Mouse (Mus musculus): ENCODE data around the gene Scn4a.
"Not testable (repeated sequence)": the region's sequence is repeated elsewhere in the genome, so short reads cannot be mapped to it uniquely, and the experiment has no call there.

Scn4a gene

GRCm38 (mm10) chr11:106359350-106359749 lies 6.3 kb upstream of the Scn4a start:
- DNase-seq (ENCODE audit: low read depth, low spot score) = no peak

GRCm38 (mm10) chr11:106355382-106356128 lies 2.5 kb upstream of the Scn4a start:
- no peak for DNase-seq (ENCODE audit: low read depth, low spot score)

- DNase-seq (ENCODE audit: low read depth, low spot score) = no peak
Measured at GRCm38 (mm10) chr11:106354181-106354580, 1.1 kb upstream of the Scn4a start.

- no peak for DNase-seq (ENCODE audit: low read depth, low spot score)
Measured at GRCm38 (mm10) chr11:106351941-106352340, 1.1 kb downstream of the Scn4a start.

- no peak for DNase-seq (ENCODE audit: low read depth, low spot score)
Measured at GRCm38 (mm10) chr11:106351253-106351652, 1.8 kb downstream of the Scn4a start.

- DNase-seq (ENCODE audit: low read depth, low spot score) = no peak
Measured at GRCm38 (mm10) chr11:106350853-106351252, 2.2 kb downstream of the Scn4a start.

GRCm38 (mm10) chr11:106349772-106350171 lies 3.3 kb downstream of the Scn4a start:
- no peak for DNase-seq (ENCODE audit: low read depth, low spot score)

- no peak for DNase-seq (ENCODE audit: low read depth, low spot score)
Measured at GRCm38 (mm10) chr11:106344910-106345309, 8.2 kb downstream of the Scn4a start.

- DNase-seq (ENCODE audit: low read depth, low spot score) = no peak
Measured at GRCm38 (mm10) chr11:106340990-106341520, 12.0 kb downstream of the Scn4a start.

GRCm38 (mm10) chr11:106339323-106339722 lies 13.8 kb downstream of the Scn4a start:
- DNase-seq (ENCODE audit: low read depth, low spot score) = not testable (repeated sequence)

GRCm38 (mm10) chr11:106338870-106339269 lies 14.2 kb downstream of the Scn4a start:
- DNase-seq (ENCODE audit: low read depth, low spot score) = no peak

GRCm38 (mm10) chr11:106338029-106338428 lies 15.1 kb downstream of the Scn4a start:
- no peak for DNase-seq (ENCODE audit: low read depth, low spot score)

GRCm38 (mm10) chr11:106334066-106334465 lies 19.0 kb downstream of the Scn4a start:
- DNase-seq (ENCODE audit: low read depth, low spot score) = no peak

GRCm38 (mm10) chr11:106332458-106332857 lies 20.6 kb downstream of the Scn4a start:
- no peak for DNase-seq (ENCODE audit: low read depth, low spot score)

- DNase-seq (ENCODE audit: low read depth, low spot score) = no peak
Measured at GRCm38 (mm10) chr11:106329682-106330081, 23.4 kb downstream of the Scn4a start.

GRCm38 (mm10) chr11:106329128-106329527 lies 24.0 kb downstream of the Scn4a start:
- no peak for DNase-seq (ENCODE audit: low read depth, low spot score)

- no peak for DNase-seq (ENCODE audit: low read depth, low spot score)
Measured at GRCm38 (mm10) chr11:106328521-106328920, 24.6 kb downstream of the Scn4a start.

GRCm38 (mm10) chr11:106326475-106326874 lies 26.6 kb downstream of the Scn4a start:
- DNase-seq (ENCODE audit: low read depth, low spot score) = no peak

GRCm38 (mm10) chr11:106325566-106326206 lies 27.4 kb downstream of the Scn4a start:
- no peak for DNase-seq (ENCODE audit: low read depth, low spot score)

GRCm38 (mm10) chr11:106324858-106325257 lies 28.2 kb downstream of the Scn4a start:
- DNase-seq (ENCODE audit: low read depth, low spot score) = no peak

GRCm38 (mm10) chr11:106318406-106319366 lies 34.4 kb downstream of the Scn4a start:
- DNase-seq (ENCODE audit: low read depth, low spot score) = no peak

- DNase-seq (ENCODE audit: low read depth, low spot score) = no peak
Measured at GRCm38 (mm10) chr11:106317801-106318200, 35.3 kb downstream of the Scn4a start.

Measured in c-Kit-negative CD71-positive TER-119-positive erythroid progenitor cells, embryonic 14.5 days (primary cell).